Mouse (Mus musculus): ENCODE data around the gene Ccdc177.

DNA sequence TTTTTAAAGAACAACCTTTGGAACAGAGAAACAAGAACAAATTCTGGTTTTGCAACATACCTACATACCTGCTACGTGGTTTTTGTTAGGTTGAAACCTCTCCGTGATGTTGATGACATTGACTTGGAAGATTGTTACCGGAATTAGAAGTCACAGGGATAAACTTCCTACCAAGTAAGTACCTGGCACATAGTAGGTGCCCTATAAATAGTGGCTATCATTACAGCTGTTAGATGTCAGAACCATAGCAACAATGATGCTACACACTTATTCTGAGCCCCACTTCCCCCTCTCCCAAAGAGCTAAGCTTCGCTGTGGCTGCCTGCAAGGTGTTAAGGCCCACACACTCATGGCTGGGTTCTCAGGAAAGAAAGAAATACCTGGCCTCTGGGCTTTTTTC lies 25.1 kb upstream of the Ccdc177 start:
- TF ChIP-seq CTCF (IDR thresholded peaks at IDR 0.05; ENCODE audit: low read depth), result no peak
- no peak for TF ChIP-seq EP300 (IDR thresholded peaks at IDR 0.05; ENCODE audit: low read depth)
